Mouse (Mus musculus): ENCODE data around the gene Sf3b3.

- TF ChIP-seq CTCF (IDR thresholded peaks at IDR 0.05; ENCODE audit: low read depth) (no peak), EP300 (optimal IDR thresholded peaks at IDR 0.05) (no peak)
Measured at GRCm38 (mm10) chr8:110813081-110813812, 33.3 kb downstream of the Sf3b3 start.

Measured in stomach, postnatal 0 days (tissue).